Mouse (Mus musculus) kidney, adult 9 months (tissue): ENCODE results near the gene Pvrig.
"Not testable (repeated sequence)": the region's sequence is repeated elsewhere in the genome, so short reads cannot be mapped to it uniquely, and the experiment has no call there.

ENCODE experiments used
- DNase-seq: peaks from one replicate; pipeline ENCODE4 v3.0.0; 2022

The Pvrig gene

GRCm38 (mm10) chr5:138341661-138342060, at the start of gene Pvrig:
Gene Pvrig, plus strand, starts transcription at chr5:138341961.
- no peak for DNase-seq

GRCm38 (mm10) chr5:138294158-138294557, 47.6 kb upstream of the Pvrig start:
- no peak for DNase-seq

- DNase-seq: no peak
Measured at GRCm38 (mm10) chr5:138299613-138300012, 42.1 kb upstream of the Pvrig start.

DNA sequence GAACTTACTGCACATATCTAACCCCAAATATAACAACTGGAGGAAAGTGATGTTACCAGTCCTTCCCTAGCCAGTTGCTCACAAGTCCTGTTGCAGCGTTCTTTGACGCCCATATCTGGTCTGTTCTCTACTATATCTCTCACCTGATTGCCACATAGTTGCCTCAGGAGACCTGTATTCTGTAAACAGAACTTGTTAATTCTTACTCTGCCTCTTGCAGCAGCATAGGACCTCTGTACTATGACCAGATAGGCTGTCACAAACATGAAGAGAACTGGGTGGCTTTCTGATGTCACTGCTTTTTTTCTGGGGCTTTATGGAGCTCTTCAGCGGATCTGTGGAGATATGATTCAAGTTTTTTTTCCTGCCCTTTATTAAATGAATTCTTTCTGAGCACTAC, 29.0 kb upstream of the Pvrig start:
- no peak for DNase-seq

DNA sequence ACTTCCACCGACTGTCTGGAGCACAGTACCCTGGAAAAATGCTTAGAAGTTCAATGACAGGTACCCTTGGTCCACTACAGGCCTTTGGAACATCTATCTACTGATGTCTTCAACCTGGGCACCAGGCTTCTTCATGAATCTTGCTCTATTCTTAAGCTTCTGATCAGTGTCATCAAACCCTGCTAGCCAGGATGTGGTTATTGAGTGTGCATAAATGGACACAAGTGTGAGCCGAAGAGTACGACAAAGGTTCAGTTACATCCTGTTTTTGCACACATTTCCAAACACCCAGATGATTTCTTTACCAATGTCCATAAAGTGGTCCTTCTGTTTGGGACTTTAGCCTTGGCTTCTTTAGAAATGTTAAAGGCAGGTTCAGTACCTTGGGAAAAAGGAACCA, 1.5 kb downstream of the Pvrig start:
- no peak for DNase-seq

DNA sequence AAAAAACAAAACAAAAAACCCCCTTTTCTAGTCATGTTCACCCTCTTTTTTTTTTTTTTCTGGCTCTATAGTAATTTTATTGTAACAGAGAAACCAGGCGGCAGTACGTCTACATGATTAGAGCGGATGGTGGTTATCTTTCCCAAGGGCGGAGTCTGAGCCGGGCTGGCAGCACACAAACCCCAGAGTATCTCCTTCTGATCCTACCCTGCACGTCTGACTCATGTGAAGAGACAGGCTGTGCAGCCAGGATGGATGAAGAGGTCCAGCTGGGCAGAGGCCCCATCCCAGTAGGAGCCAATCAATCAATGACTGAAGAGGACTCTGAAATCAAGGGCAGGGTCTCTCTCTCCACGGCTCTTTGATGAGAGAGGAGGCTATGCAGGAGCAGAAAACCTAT, 21.4 kb downstream of the Pvrig start:
- DNase-seq: not testable (repeated sequence)

GRCm38 (mm10) chr5:138365347-138365746, 23.6 kb downstream of the Pvrig start:
- DNase-seq: not testable (repeated sequence)
